Mouse (Mus musculus) midbrain, embryonic 13.5 days (tissue): ENCODE measurements around the gene Sorbs1. TPM values are rescaled to one million over a fixed set of nuclear protein-coding genes. Genes with fewer than 3 reads are reported as not detected.

Experiments used
- ATAC-seq: fragments of 200-750 bp; cut with Nextera tagmentation; 2 replicates; pipeline ENCODE4 v1.8.0; 2017; ENCODE audit warnings: mild to moderate bottlenecking, moderate TSS enrichment, moderate library complexity
- H3K27ac ChIP-seq: fragments of 300-500 bp; sonication (generic); 2 replicates; pipeline ENCODE4 v1.5.1; 2015; ENCODE audit warnings: inconsistent platforms, mild to moderate bottlenecking, moderate library complexity
- H3K27me3 ChIP-seq: fragments of 300-500 bp; sonication (generic); 2 replicates; pipeline ENCODE4 v1.6.1; 2015; ENCODE audit warnings: mild to moderate bottlenecking, inconsistent platforms
- H3K36me3 ChIP-seq: fragments of 300-500 bp; sonication (generic); 2 replicates; pipeline ENCODE4 v1.6.1; 2015; ENCODE audit warnings: mild to moderate bottlenecking, inconsistent platforms
- H3K4me1 ChIP-seq: fragments of 300-500 bp; sonication (generic); replicated peaks from 2 replicates; pipeline ENCODE4 v1.6.1; 2015; ENCODE audit warnings: inconsistent platforms
- H3K4me2 ChIP-seq: fragments of 300-500 bp; sonication (generic); replicated peaks from 2 replicates; pipeline ENCODE4 v1.6.1; 2015; ENCODE audit warnings: moderate library complexity, mild to moderate bottlenecking, inconsistent platforms
- H3K4me3 ChIP-seq: fragments of 300-500 bp; sonication (generic); replicated peaks from 2 replicates; pipeline ENCODE4 v1.5.1; 2015; ENCODE audit warnings: mild to moderate bottlenecking, inconsistent platforms
- H3K9ac ChIP-seq: fragments of 300-500 bp; sonication (generic); replicated peaks from 2 replicates; pipeline ENCODE4 v1.6.1; 2015; ENCODE audit warnings: mild to moderate bottlenecking, inconsistent platforms
- H3K9me3 ChIP-seq: fragments of 300-500 bp; sonication (generic); 2 replicates; pipeline ENCODE4 v1.6.1; 2016; ENCODE audit warnings: mild to moderate bottlenecking, inconsistent platforms
- WGBS: fragments of 180-500 bp; shearing (Covaris S2); methylation state at CpG from one replicate; pipeline ENCODE4 v1.1.7; 2015; 5-methylcytosine and 5-hydroxymethylcytosine counted together
- polyA plus RNA-seq: library from polyadenylated mRNA; unstranded; fragments of >200 nt; fragmentation: Nextera tagmentation; extraction: Ambion mirVana; gene quantifications from 2 replicates; pipeline ENCODE4 v1.2.1, GENCODE M21; 2015

Sorbs1 gene
- polyA plus RNA-seq, 1 experiment from 2014 or later: 78.7 TPM

DNA sequence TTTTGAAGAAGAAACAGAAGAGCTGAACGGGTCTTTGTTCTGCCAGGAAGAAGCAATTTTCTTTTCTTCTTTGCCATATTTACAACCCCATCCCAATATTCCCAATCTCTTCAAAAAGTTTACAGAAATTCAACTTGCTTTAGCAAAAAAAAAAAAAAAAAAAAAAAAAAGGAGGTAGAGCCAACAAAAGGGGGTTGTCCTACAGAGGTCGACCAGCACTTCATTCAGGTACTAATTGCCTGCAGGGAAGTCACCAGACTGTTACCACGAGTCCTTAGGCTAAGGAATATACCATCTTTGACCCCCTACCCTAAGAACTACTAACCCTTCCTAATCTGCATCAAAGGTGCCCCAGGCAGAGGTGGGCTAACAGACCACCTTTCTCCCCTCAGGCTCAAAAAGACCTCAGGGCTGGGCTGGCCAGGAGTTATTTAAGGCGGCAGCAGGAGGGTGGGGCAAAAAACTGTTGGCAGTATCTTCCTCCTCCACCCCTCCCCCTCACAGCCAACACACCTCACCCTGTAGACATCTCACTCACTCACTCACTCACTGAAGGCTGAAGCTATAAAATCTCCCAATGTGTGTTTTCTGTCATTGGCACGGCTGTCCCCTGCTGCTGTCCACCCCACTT is 1.8 kb downstream of the Sorbs1 start:
- no peak for ATAC-seq
- Histone ChIP-seq H3K27me3 (no peaks in the 10 kb centered on the region), H3K27ac (peak overlapping the region; percentile 94), H3K4me2 (peak overlapping the region; percentile 84), H3K9me3 (no peaks in the 10 kb centered on the region), H3K36me3 (0 out of 2 replicates have a peak, but pooled peaks cover 2% of the 10 kb centered on the region), H3K4me1 (peaks cover 33% of the 10 kb centered on the region), H3K9ac (peak overlapping the region; percentile 90), H3K4me3 (peak overlapping the region; percentile 85)
- WGBS: 28% methylated on average over 5 of the region's 5 CpGs

DNA sequence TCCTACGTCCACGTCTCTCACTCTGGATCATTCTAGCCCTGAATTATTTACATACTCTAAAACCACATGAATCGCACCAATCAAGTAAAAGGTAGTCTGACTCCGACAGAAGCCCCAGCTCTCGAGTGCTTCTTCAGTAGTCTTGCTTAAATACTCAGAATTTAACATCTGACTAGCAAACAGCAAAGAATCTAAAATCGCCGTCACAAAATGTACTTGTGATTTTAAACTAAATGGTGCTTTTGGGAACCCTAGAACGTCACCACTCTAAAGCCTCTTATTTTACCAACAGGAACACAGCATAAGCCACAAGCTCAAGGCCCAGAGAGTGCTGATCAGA is 2.5 kb downstream of the Sorbs1 start:
- no peak overlapping the region; the same call in 1 of the 2 replicates for H3K27ac ChIP-seq
- WGBS: 73% methylated on average over 8 of the region's 8 CpGs
- H3K4me2 ChIP-seq: peak overlapping the region; percentile 84
- ATAC-seq: no peak
- H3K9ac ChIP-seq: peak overlapping the region; percentile 48
- peaks cover 33% of the 10 kb centered on the region for H3K4me1 ChIP-seq
- no peaks in the 10 kb centered on the region for H3K27me3 ChIP-seq
- H3K36me3 ChIP-seq: 0 out of 2 replicates have a peak, but pooled peaks cover 2% of the 10 kb centered on the region
- H3K9me3 ChIP-seq: no peaks in the 10 kb centered on the region
- H3K4me3 ChIP-seq: peak overlapping the region; percentile 18

DNA sequence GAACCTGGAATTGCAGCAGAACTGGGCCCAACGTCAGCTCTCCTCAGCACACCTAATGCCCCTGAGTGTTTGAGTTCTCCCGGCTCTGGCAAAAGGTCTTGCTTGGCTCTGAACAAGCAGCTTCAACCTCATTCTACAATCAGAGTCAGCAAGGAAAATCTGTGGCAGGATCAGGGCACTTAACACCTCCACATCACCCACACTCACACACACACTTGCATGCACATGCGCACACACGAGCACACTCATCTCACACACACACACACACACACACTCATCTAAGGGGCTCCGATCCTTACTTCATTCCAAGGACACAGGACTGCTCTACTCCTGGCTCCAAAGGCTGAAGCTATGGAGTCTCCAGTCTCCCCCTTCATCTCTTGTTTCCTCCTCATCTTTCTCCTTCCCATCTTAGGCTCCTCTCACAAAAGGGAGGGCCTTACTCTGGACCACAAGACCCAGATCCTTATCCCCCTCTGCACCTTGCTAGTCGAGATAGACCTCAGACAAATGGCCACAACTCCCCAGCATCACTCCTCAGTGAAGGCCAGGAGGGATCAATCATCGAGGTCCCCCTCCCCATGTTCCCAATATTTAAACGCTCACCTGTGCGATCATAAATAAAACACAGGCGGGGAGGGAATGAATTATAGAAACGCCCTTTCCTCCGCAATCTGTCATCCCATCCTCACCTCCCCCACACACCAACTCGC is 3.0 kb downstream of the Sorbs1 start:
- H3K36me3 ChIP-seq: 0 out of 2 replicates have a peak, but pooled peaks cover 2% of the 10 kb centered on the region
- H3K9me3 ChIP-seq: no peaks in the 10 kb centered on the region
- H3K4me1 ChIP-seq: peaks cover 33% of the 10 kb centered on the region
- H3K27me3 ChIP-seq: no peaks in the 10 kb centered on the region
- peak overlapping the region; percentile 84 for H3K4me2 ChIP-seq
- 80% methylated on average over 13 of the region's 13 CpGs for WGBS
- no peak for ATAC-seq
- peak overlapping the region; percentile 18 for H3K4me3 ChIP-seq
- H3K9ac ChIP-seq: peak overlapping the region; percentile 48
- no peak overlapping the region; the same call in 1 of the 2 replicates for H3K27ac ChIP-seq

DNA sequence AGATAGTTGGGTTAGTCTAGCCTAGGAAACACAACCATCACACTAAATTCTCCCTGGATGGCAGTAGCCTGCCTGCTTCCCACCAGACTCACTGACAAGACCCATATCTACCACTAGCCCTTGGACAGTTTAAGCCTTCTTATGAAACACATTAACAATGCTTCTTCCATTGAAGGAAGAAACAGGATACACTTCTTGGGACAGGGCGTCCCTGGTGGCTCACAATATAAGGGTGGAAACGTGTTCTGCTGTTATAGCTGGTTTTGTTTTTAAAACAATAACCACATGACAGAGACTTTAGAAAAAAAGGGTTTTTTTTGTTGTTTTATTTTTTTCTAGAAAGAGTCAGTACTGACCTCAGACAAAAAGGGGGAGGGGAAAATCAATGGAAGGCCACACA is 4.3 kb downstream of the Sorbs1 start:
- no peaks in the 10 kb centered on the region for H3K9me3 ChIP-seq
- 76% methylated on average over 2 of the region's 2 CpGs for WGBS
- H3K36me3 ChIP-seq: 0 out of 2 replicates have a peak, but pooled peaks cover 2% of the 10 kb centered on the region
- no peak overlapping the region for H3K27ac ChIP-seq
- H3K4me3 ChIP-seq: no peak overlapping the region
- ATAC-seq: no peak
- H3K9ac ChIP-seq: no peak overlapping the region
- H3K4me1 ChIP-seq: peaks cover 33% of the 10 kb centered on the region
- no peaks in the 10 kb centered on the region for H3K27me3 ChIP-seq
- no peak overlapping the region for H3K4me2 ChIP-seq

DNA sequence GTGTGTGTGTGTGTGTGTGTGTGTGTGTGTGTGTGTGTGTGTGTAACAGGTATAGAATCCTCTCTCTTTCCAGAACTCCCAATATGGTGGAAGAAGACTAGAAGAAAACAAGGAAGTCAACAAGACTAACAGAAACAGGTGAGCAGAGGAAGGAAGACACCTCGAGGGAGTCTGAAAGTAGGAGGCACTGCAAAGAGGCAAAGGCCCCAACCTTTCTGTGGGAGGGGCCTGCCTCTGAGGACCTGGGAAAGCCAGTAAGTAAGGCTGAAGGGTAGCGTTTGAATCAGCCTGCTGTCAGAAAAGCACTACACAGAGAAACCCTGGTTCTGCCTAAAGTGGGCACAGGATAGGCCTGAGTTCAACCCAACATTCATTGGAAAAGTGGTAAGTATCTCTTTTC is 4.7 kb downstream of the Sorbs1 start:
- no peak overlapping the region for H3K4me3 ChIP-seq
- no peaks in the 10 kb centered on the region for H3K9me3 ChIP-seq
- ATAC-seq: no peak
- H3K9ac ChIP-seq: no peak overlapping the region
- peaks cover 33% of the 10 kb centered on the region for H3K4me1 ChIP-seq
- 58% methylated on average over 2 of the region's 2 CpGs for WGBS
- H3K27me3 ChIP-seq: no peaks in the 10 kb centered on the region
- H3K27ac ChIP-seq: no peak overlapping the region
- H3K4me2 ChIP-seq: no peak overlapping the region
- H3K36me3 ChIP-seq: 0 out of 2 replicates have a peak, but pooled peaks cover 2% of the 10 kb centered on the region

DNA sequence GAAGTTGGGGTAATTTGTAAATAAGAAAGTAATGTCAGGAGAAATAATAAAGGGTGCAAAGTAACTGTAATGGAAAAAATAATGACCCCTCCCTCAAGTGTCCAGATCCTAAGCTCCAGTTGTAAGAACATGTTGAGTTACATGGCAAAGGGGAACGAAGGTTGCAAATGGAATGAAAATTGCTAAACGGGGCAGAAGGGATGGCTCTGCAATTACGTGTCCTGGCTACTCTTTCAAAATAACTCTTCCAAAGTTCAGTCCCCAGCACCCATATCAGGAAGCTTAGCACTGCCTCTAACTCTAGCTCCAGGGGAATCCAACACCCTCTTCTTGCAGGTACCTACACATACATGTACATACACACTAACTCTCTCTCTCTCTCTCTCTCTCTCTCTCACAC is 6.6 kb downstream of the Sorbs1 start:
- Histone ChIP-seq H3K27ac (no peak overlapping the region), H3K27me3 (no peaks in the 10 kb centered on the region), H3K36me3 (0 out of 2 replicates have a peak, but pooled peaks cover 2% of the 10 kb centered on the region), H3K4me1 (peaks cover 29% of the 10 kb centered on the region), H3K4me2 (no peak overlapping the region), H3K9ac (no peak overlapping the region), H3K9me3 (no peaks in the 10 kb centered on the region), H3K4me3 (no peak overlapping the region)
- 93% methylated on average over 3 of the region's 3 CpGs for WGBS
- no peak for ATAC-seq

DNA sequence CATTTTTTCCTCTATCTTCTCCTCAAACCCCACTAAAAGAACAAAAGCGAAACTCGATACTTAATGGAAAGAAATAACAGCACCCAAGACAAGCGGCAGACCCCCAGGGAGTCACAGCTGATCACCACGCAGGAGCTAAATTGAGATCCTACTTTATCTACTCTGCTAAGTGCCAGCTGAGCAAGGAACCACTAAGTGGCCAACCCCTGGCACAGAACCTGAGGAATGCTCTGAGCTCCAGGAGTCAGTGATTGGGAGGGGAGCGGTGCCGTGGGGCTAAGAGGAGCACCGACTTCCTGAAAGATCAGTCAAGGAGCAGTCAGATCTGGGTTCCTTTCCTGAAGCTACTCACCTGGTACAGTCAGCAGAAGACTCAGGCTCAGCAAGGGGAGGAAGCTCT is 9.2 kb downstream of the Sorbs1 start:
- Histone ChIP-seq H3K27me3 (no peaks in the 10 kb centered on the region), H3K36me3 (0 out of 2 replicates have a peak, but pooled peaks cover 11% of the 10 kb centered on the region), H3K4me1 (peaks cover 15% of the 10 kb centered on the region), H3K27ac (no peak overlapping the region), H3K4me3 (no peak overlapping the region), H3K9ac (no peak overlapping the region), H3K4me2 (no peak overlapping the region), H3K9me3 (no peaks in the 10 kb centered on the region)
- no peak for ATAC-seq
- WGBS: 94% methylated on average over 7 of the region's 7 CpGs

DNA sequence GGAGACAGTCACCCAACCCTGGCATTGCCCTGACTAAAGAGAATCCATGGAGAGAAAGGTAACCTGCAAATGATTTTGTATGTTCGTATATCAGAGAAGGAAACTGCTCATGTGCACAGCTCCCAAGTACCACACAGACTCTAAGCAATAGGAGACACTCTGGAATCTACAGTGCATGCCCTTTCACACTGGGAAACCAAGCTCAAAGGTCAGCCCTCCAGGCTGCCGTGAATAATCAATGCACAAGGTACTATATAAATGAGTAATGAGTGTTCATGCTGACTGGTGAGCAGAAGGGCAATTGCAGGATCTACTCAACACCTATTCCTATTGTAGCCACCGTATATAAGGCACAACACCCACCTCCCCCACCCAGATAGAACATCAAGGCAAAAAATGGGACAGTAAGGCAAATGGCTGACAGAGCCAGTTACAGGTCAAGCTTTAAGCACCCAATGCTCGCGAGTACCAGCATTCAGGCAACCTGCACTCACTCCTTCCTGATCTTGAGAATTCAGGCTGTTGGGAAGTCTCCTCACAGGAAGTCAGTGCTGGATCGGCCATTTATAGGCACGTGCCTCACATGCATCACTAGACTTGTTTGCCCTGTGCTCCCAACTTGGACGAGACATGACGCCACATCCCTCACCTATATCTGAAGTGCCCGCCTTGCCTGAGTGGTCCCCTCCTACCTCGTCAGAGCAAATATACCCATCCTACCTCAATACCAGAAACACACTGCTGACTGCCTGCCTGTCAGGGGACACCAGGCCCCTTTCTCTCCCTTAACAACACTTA is 13.4 kb downstream of the Sorbs1 start:
- Histone ChIP-seq H3K4me1 (peaks cover 22% of the 10 kb centered on the region), H3K27me3 (no peaks in the 10 kb centered on the region), H3K9ac (no peak overlapping the region), H3K9me3 (no peaks in the 10 kb centered on the region), H3K36me3 (0 out of 2 replicates have a peak, but pooled peaks cover 8% of the 10 kb centered on the region), H3K4me2 (no peak overlapping the region), H3K27ac (no peak overlapping the region), H3K4me3 (no peak overlapping the region)
- WGBS: 78% methylated on average over 11 of the region's 11 CpGs
- ATAC-seq: 0 out of 2 replicates have a peak, but pooled peaks have one; percentile 28

DNA sequence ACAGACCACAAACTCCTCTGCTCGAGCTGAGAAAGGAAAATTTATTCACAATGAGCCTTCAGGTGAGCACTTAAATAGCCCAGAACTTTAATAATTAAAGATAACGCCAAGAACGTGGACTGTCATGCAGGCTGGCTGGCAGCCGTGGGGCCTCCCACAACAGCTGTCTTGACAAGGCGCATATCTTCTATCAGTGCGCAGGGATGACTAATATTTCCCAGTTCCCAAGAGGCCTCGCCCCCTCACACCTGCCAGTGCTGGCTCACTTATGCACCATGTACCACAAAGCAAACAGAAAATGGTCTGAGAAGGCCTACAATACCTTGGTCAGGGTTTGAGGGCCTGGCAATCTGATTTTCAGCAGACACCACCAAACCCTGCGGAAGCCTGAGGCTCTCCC is 14.4 kb downstream of the Sorbs1 start:
- WGBS: 83% methylated on average over 8 of the region's 8 CpGs
- H3K9me3 ChIP-seq: no peaks in the 10 kb centered on the region
- 0 out of 2 replicates have a peak, but pooled peaks have one; percentile 35 for ATAC-seq

DNA sequence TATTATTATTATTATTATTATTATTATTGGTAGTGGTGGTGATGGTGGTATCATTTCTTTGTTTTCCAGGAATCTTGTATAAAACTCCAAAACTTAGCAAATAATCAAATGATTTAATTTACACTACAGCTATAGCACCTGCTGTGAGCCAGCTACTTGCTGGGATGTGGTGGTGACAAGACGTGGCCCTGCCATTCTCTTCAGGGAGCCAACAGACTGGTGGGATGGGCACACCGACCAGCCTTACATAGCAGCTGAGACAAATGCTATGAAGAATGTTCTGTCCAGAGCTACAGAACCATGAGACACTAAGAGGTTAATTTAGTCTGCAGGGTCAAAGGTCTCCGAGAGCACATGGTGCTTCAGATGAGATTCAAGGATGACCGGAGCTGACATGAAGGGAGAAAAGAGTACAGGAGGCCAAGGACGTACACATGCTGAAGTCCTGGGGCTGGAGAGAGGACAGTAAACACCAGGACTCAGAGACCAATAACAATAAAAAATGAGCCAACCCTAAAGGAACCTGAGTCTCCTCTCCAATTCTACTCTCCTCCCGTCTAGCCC is 15.3 kb downstream of the Sorbs1 start:
- Histone ChIP-seq H3K4me2 (no peak overlapping the region), H3K27me3 (no peaks in the 10 kb centered on the region), H3K4me1 (peaks cover 25% of the 10 kb centered on the region), H3K36me3 (0 out of 2 replicates have a peak, but pooled peaks cover 8% of the 10 kb centered on the region), H3K9ac (no peak overlapping the region), H3K27ac (no peak overlapping the region), H3K4me3 (no peak overlapping the region), H3K9me3 (no peaks in the 10 kb centered on the region)
- no peak for ATAC-seq
- 57% methylated on average over 6 of the region's 6 CpGs for WGBS

More for the DNA sequence above, 14.4 kb downstream of the Sorbs1 start:
- Histone ChIP-seq H3K27ac (0 out of 2 replicates have a peak overlapping the region, but pooled peaks have one; percentile 6), H3K4me2 (no peak overlapping the region), H3K9ac (no peak overlapping the region), H3K27me3 (no peaks in the 10 kb centered on the region), H3K36me3 (0 out of 2 replicates have a peak, but pooled peaks cover 8% of the 10 kb centered on the region), H3K4me3 (no peak overlapping the region), H3K4me1 (peaks cover 22% of the 10 kb centered on the region)

DNA sequence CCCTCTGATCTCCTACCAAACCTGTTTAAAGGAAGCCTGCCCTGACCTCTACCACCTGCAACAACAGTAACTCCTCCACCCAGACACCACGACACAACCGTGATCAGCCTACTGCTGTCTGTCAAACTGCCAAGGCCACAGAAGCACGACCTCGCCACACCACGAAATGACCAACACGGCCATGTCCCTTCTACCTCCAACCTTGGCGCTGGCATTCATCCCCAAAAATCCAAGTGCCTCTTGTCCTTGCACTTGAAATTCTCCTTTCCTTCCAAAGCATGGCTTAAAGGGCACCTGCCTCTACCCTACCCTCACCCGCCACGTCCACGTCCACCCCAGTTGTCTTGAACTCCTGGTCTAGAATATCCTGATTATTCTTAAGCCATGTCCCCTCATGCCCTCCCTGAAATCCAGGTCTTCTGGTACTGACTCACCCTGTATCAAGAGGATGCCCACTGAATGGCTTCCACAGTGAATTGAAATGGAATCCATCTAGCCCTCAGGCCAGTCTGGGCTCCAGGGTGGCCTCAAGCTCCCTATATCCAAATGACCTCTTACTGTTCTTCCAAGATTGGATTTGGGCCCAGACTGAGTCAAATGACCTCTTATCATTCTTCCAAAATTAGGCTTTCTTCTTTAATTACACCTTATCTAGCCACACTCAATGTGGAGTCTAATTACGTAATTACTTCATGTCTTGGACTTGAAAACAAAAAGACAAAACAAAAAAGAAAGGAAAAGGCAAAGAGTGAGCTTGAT is 16.9 kb downstream of the Sorbs1 start:
- Histone ChIP-seq H3K9ac (no peak overlapping the region), H3K9me3 (no peaks in the 10 kb centered on the region), H3K4me1 (peaks cover 33% of the 10 kb centered on the region), H3K36me3 (0 out of 2 replicates have a peak, but pooled peaks cover 8% of the 10 kb centered on the region), H3K4me3 (no peak overlapping the region), H3K4me2 (no peak overlapping the region), H3K27me3 (no peaks in the 10 kb centered on the region), H3K27ac (no peak overlapping the region)
- no peak for ATAC-seq
- 95% methylated on average over 11 of the region's 11 CpGs for WGBS
